Mouse (Mus musculus) left cerebral cortex, postnatal 4 days (tissue): ENCODE measurements around the gene Fhl4. TPM values are rescaled to one million over a fixed set of nuclear protein-coding genes. Genes with fewer than 3 reads are reported as not detected.

Experiments used
- total RNA-seq, 2 experiments: library from RNA; stranded (reverse); gene quantifications; 2 replicates each; pipeline ENCODE4 v1.2.3; 2021

The Fhl4 gene
- total RNA-seq, 2 experiments from 2014 or later = 1.3 TPM

Other genes starting within 250 kb of the Fhl4 start
- 10 to 100 TPM; 47.9 to 49.0 TPM for gene Ric8b, start 184.9 kb downstream of the Fhl4 start, total RNA-seq
- gene Tmem263, start 132 bp upstream of the Fhl4 start, total RNA-seq = 10 to 100 TPM; 31.9 to 32.7 TPM
- gene Mterf2, start 25.5 kb upstream of the Fhl4 start, total RNA-seq = 10 to 100 TPM; 12.6 to 12.8 TPM
- 10 to 100 TPM; 23.9 to 26.6 TPM for gene Cry1, start 82.6 kb upstream of the Fhl4 start, total RNA-seq